Mouse (Mus musculus): Measurements from ENCODE around the gene Msrb3. TPM values are rescaled to one million over a fixed set of nuclear protein-coding genes. Genes with fewer than 3 reads are reported as not detected.

Gene Msrb3
- polyA plus RNA-seq (2015; fragmentation: Nextera tagmentation; extraction: Ambion mirVana), result 0.82 and 1.7 TPM in 2 replicates

DNA sequence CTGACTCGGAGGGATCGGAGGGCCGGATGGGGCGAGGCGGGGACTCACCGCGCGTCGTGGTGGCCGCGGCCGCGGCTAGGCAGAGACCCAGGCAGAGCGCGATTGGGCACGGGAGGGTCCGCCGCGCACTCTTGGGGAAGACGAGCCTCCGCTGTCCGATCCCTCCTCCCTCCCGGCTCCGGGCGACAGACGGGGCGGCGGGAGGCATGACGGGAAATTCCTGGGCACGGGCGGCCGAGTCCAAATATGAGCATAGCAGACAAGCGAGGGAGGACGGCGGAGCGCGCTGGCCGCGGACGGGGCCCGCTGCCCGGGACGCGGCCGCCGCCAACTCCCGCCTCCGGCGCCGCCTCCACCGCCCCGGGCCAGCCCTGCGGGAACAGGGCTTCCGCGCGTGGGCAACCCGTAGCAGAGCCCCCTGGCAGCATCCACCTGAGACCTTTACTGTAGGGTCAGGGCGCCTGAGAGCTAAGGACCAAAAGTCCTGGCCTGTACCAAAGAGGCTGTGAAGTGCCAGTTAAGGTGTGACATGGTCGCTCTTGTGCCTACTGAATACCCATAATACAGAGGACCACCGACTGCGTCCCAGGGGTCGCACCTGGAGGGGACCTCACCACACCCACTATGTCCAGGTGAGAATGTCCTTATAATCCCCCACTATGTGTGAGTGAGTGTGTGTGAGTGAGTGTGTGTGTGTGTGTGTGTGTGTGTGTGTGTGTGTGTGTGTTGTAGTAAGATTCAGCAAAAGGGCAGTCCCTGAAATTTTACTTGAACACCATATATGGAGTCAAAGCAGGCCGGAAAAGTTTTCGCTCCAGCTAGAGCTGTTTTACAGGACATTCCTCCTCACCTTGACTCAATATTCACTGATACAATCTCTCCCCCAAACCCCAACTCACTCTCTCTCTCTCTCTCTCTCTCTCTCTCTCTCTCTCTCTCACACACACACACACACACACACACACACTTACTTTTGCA lies at the start of gene Msrb3:
TSS of gene Msrb3 (minus strand) at position 317 of the 978 bp plus-strand sequence.
- Histone ChIP-seq H3K4me2 (peak within 1 kb of the TSS; percentile 71), H3K9me3 (replicated peaks) (no peaks in the 10 kb centered on the region), H3K4me1 (replicated peaks) (peaks cover 30% of the 10 kb centered on the region), H3K36me3 (no peaks in the 10 kb centered on the region), H3K9ac (peak within 1 kb of the TSS; percentile 52), H3K27ac (no peak within 1 kb of the TSS), H3K4me3 (replicated peaks) (peak within 1 kb of the TSS; percentile 58), H3K27me3 (peaks cover 41% of the 10 kb centered on the region)
- ATAC-seq (ENCODE audit: low read depth) (no peak), DNase-seq (no peak)
- WGBS (ENCODE audit: insufficient replicate concordance), result 4% methylated on average over 64 of the region's 64 CpGs

DNA sequence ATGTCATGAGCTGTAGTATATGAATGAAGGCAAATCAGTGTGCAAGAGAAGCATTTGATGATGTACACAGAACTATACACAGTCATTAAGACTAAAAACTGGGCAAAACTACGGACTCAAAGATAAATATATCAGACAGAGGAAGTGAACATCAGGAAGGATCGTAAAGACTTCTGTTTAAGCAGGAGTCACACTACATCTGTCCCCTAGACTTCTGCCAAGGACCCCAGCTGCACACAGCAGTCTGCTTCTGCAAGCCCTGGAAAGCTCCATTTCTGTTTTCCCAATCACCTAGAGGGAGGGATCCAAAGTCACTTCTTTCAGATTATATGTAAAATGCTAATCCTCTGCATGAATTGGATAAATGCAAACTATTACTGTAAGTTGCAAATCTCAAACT lies 49.6 kb upstream of the Msrb3 start:
- 24% methylated on average over 2 of the region's 2 CpGs for WGBS (ENCODE audit: insufficient replicate concordance)
- peaks cover 11% of the 10 kb centered on the region for H3K36me3 ChIP-seq
- 0 out of 2 replicates have a peak overlapping the region, but pooled peaks have one; percentile 11 for H3K27ac ChIP-seq
- H3K4me1 ChIP-seq (replicated peaks), result peaks cover 35% of the 10 kb centered on the region
- no peak overlapping the region for H3K9ac ChIP-seq
- H3K9me3 ChIP-seq (replicated peaks), result no peaks in the 10 kb centered on the region
- ATAC-seq (ENCODE audit: low read depth) (no peak), DNase-seq (no peak)
- peak overlapping the region; percentile 23; the same call in 1 of the 2 replicates for H3K4me2 ChIP-seq
- no peak overlapping the region for H3K4me3 ChIP-seq (replicated peaks)
- H3K27me3 ChIP-seq, result no peaks in the 10 kb centered on the region

GRCm38 (mm10) chr10:120947842-120948241 lies 48.9 kb upstream of the Msrb3 start:
- Histone ChIP-seq H3K36me3 (peaks cover 11% of the 10 kb centered on the region), H3K9ac (no peak overlapping the region), H3K4me2 (peak overlapping the region; percentile 23; the same call in 1 of the 2 replicates), H3K4me1 (replicated peaks) (peaks cover 33% of the 10 kb centered on the region), H3K4me3 (replicated peaks) (no peak overlapping the region), H3K27ac (no peak overlapping the region), H3K9me3 (replicated peaks) (no peaks in the 10 kb centered on the region), H3K27me3 (no peaks in the 10 kb centered on the region)
- 26% methylated on average over 2 of the region's 2 CpGs for WGBS (ENCODE audit: insufficient replicate concordance)
- peak; percentile 81 for ATAC-seq (ENCODE audit: low read depth)
- DNase-seq, result no peak

- Histone ChIP-seq H3K4me3 (replicated peaks) (no peak overlapping the region), H3K9me3 (replicated peaks) (no peaks in the 10 kb centered on the region), H3K4me1 (replicated peaks) (peaks cover 32% of the 10 kb centered on the region), H3K27me3 (no peaks in the 10 kb centered on the region), H3K36me3 (peaks cover 11% of the 10 kb centered on the region), H3K27ac (no peak overlapping the region), H3K4me2 (no peak overlapping the region), H3K9ac (no peak overlapping the region)
- no peak for DNase-seq
- ATAC-seq (ENCODE audit: low read depth), result no peak
- 80% methylated on average over 5 of the region's 5 CpGs for WGBS (ENCODE audit: insufficient replicate concordance)
Observed at GRCm38 (mm10) chr10:120946847-120947246, 47.9 kb upstream of the Msrb3 start.

DNA sequence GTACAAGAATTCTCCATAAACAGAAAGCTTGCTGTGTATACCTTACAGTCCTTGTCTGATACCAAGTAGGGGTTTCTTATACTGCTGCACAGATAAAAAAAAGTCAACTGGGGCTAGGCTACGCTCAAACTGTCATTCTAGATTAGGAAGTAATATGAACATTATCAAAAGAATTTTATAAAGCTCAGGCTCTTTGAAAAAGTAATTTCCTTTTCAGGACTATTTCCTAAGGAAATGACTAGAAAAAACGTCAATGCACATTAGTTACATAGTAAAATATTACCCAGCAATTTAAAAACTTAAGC lies 40.0 kb upstream of the Msrb3 start:
- ATAC-seq (ENCODE audit: low read depth), result no peak
- WGBS (ENCODE audit: insufficient replicate concordance), result 58% methylated on average over 2 of the region's 2 CpGs
- H3K27me3 ChIP-seq, result no peaks in the 10 kb centered on the region

DNA sequence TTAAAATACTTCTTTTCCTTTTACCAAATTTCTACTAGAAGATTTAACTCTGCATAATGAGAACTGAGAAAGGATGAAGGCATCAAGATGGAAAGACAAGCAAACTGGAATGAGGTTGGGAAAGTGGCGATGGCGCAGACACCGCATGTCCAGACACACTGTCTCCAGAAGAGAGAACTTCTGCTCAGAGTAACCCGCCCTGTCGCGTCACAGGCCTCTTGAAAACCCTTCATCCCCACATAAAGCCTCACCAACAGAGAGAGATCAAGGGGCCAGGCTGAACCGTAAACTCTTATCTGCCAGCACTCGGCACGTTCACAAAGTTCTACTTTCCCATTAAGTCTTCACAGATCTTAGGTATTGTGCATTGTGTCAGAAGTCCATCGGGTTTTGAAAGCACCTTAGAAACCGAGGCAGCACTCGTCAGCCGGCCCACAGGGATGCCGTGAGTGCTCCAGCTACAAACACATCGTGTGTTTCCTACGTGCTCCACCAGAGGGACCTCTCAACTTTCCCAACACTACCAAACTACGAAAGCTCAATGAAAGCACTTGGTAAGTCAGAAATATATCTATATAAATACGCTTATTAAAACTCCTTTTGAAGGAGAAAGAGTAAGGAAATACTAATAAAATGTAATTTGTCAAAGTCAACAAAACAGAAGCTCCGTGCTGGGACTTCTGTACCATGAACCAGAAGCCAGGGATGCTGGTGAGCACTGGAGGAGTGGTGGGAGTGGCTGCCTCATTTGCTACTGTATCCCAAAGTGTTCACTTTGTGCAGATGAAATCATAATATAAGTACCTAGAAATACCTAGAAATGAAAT lies 39.4 kb upstream of the Msrb3 start:
- ATAC-seq (ENCODE audit: low read depth) (no peak), DNase-seq (no peak)
- Histone ChIP-seq H3K9ac (no peak overlapping the region), H3K4me2 (no peak overlapping the region), H3K36me3 (peaks cover 5% of the 10 kb centered on the region; the same call in 1 of the 2 replicates), H3K4me3 (replicated peaks) (no peak overlapping the region), H3K27ac (no peak overlapping the region), H3K9me3 (replicated peaks) (no peaks in the 10 kb centered on the region), H3K4me1 (replicated peaks) (peaks cover 11% of the 10 kb centered on the region; the same call in 1 of the 2 replicates), H3K27me3 (no peaks in the 10 kb centered on the region)
- WGBS (ENCODE audit: insufficient replicate concordance), result 52% methylated on average over 19 of the region's 19 CpGs

More for the DNA sequence above, 40.0 kb upstream of the Msrb3 start:
- Histone ChIP-seq H3K9me3 (replicated peaks) (no peaks in the 10 kb centered on the region), H3K36me3 (peaks cover 5% of the 10 kb centered on the region; the same call in 1 of the 2 replicates), H3K27ac (no peak overlapping the region), H3K4me3 (replicated peaks) (no peak overlapping the region), H3K4me2 (no peak overlapping the region), H3K9ac (no peak overlapping the region), H3K4me1 (replicated peaks) (peaks cover 14% of the 10 kb centered on the region)
- DNase-seq, result no peak

GRCm38 (mm10) chr10:120929536-120929935 lies 30.6 kb upstream of the Msrb3 start:
- ATAC-seq (ENCODE audit: low read depth) (no peak), DNase-seq (no peak)
- H3K4me2 ChIP-seq, result no peak overlapping the region
- no peak overlapping the region for H3K9ac ChIP-seq
- peaks cover 42% of the 10 kb centered on the region for H3K36me3 ChIP-seq
- H3K4me3 ChIP-seq (replicated peaks), result no peak overlapping the region
- H3K27me3 ChIP-seq, result no peaks in the 10 kb centered on the region
- H3K4me1 ChIP-seq (replicated peaks), result no peaks in the 10 kb centered on the region
- 78% methylated on average over 7 of the region's 7 CpGs for WGBS (ENCODE audit: insufficient replicate concordance)
- no peaks in the 10 kb centered on the region for H3K9me3 ChIP-seq (replicated peaks)
- H3K27ac ChIP-seq, result no peak overlapping the region

GRCm38 (mm10) chr10:120928183-120928582 lies 29.3 kb upstream of the Msrb3 start:
- Histone ChIP-seq H3K4me3 (replicated peaks) (no peak overlapping the region), H3K27me3 (no peaks in the 10 kb centered on the region), H3K36me3 (peaks cover 41% of the 10 kb centered on the region), H3K9me3 (replicated peaks) (no peaks in the 10 kb centered on the region), H3K4me2 (no peak overlapping the region), H3K4me1 (replicated peaks) (no peaks in the 10 kb centered on the region), H3K27ac (no peak overlapping the region), H3K9ac (no peak overlapping the region)
- ATAC-seq (ENCODE audit: low read depth) (no peak), DNase-seq (no peak)
- WGBS (ENCODE audit: insufficient replicate concordance), result 72% methylated on average over 5 of the region's 5 CpGs

- no peaks in the 10 kb centered on the region for H3K9me3 ChIP-seq (replicated peaks)
Observed at GRCm38 (mm10) chr10:120926156-120926555, 27.3 kb upstream of the Msrb3 start.

DNA sequence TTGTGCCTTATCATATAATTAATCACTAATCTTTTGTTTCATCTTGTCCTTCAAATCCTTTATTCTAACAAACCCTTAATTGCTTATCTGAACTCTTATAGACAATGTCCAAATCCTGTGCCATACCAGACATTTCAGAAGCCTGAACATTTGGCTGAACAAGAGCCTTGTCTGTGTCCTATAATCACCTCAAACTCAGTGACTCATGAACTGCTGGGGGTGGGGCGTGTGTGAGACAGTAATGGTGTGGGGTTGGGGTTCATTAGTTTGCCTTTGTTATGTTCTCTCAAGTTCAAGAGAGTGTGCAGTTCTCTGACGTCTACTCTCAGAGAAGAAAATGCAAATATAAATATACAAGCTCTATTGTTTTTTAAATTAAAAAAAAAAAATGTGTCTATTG lies 22.6 kb upstream of the Msrb3 start:
- 75% methylated on average over 2 of the region's 2 CpGs for WGBS (ENCODE audit: insufficient replicate concordance)
- Histone ChIP-seq H3K9me3 (replicated peaks) (no peaks in the 10 kb centered on the region), H3K4me1 (replicated peaks) (no peaks in the 10 kb centered on the region), H3K36me3 (peaks cover 27% of the 10 kb centered on the region), H3K9ac (no peak overlapping the region), H3K27ac (no peak overlapping the region), H3K4me2 (no peak overlapping the region), H3K27me3 (no peaks in the 10 kb centered on the region), H3K4me3 (replicated peaks) (no peak overlapping the region)
- no peak for DNase-seq
- ATAC-seq (ENCODE audit: low read depth), result no peak

More at GRCm38 (mm10) chr10:120926156-120926555, 27.3 kb upstream of the Msrb3 start:
- H3K9ac ChIP-seq, result no peak overlapping the region
- H3K4me2 ChIP-seq, result no peak overlapping the region
- no peak overlapping the region for H3K27ac ChIP-seq
- DNase-seq (no peak), ATAC-seq (ENCODE audit: low read depth) (no peak)
- WGBS (ENCODE audit: insufficient replicate concordance), result 89% methylated on average over 8 of the region's 8 CpGs
- H3K4me1 ChIP-seq (replicated peaks), result no peaks in the 10 kb centered on the region
- H3K36me3 ChIP-seq, result peaks cover 40% of the 10 kb centered on the region
- no peaks in the 10 kb centered on the region for H3K27me3 ChIP-seq
- H3K4me3 ChIP-seq (replicated peaks), result no peak overlapping the region

GRCm38 (mm10) chr10:120920604-120921003 lies 21.7 kb upstream of the Msrb3 start:
- no peak overlapping the region for H3K4me2 ChIP-seq
- H3K27me3 ChIP-seq, result no peaks in the 10 kb centered on the region
- ATAC-seq (ENCODE audit: low read depth) (no peak), DNase-seq (no peak)
- H3K36me3 ChIP-seq, result peaks cover 20% of the 10 kb centered on the region
- no peak overlapping the region for H3K27ac ChIP-seq
- H3K4me1 ChIP-seq (replicated peaks), result no peaks in the 10 kb centered on the region
- no peak overlapping the region for H3K4me3 ChIP-seq (replicated peaks)
- no peaks in the 10 kb centered on the region for H3K9me3 ChIP-seq (replicated peaks)
- WGBS (ENCODE audit: insufficient replicate concordance), result 76% methylated on average over 11 of the region's 11 CpGs
- H3K9ac ChIP-seq, result no peak overlapping the region
